Mouse (Mus musculus) left cerebral cortex, adult 2 months (tissue): ENCODE results near the gene 2310007B03Rik. TPM values are rescaled to one million over a fixed set of nuclear protein-coding genes. Genes with fewer than 3 reads are reported as not detected.
"Not testable (repeated sequence)": the region's sequence is repeated elsewhere in the genome, so short reads cannot be mapped to it uniquely, and the experiment has no call there.

Experiments
- DNase-seq, 2 experiments: peaks; one replicate each; pipeline ENCODE4 v3.0.0; 2021 to 2022; ENCODE audit warnings: low spot score in 2 of 2, mixed read lengths in 1 of 2; ENCODE audit errors: extremely low spot score in 1 of 2
- H3K27ac ChIP-seq: fragments of 200-600 bp; 2 replicates; pipeline ENCODE4 v1.8.1; 2022
- H3K4me3 ChIP-seq: fragments of 200-600 bp; 2 replicates; pipeline ENCODE4 v1.8.1; 2022
- CTCF ChIP-seq: fragments of 200-600 bp; IDR thresholded peaks from 2 replicates; pipeline ENCODE4 v1.8.1; 2022; ENCODE audit warnings: antibody characterized with exemption, mild to moderate bottlenecking, moderate library complexity
- intact Hi-C: fragments of 180-260 bp; cut with DNase I; formaldehyde crosslinking; loops from one replicate; pipeline ENCODE4 v1.15.1; 2025
- long read RNA-seq, 2 experiments: library from polyadenylated mRNA; stranded (forward); transcript quantifications; one replicate each; pipeline ENCODE4 v2.0.0; 2021; ENCODE audit warnings: borderline mapping rate in 2 of 2
- total RNA-seq, 2 experiments: library from RNA; stranded (reverse); gene quantifications; 2 replicates each; pipeline ENCODE4 v1.2.3; 2021

2310007B03Rik gene
- total RNA-seq, result not detected
- long read RNA-seq, experiment 1, result 0 reads
- long read RNA-seq, experiment 2, result 0 reads

GRCm38 (mm10) chr1:93160501-93161133 is at the start of gene 2310007B03Rik:
Gene 2310007B03Rik, minus strand, starts transcription at chr1:93160948.
- no peak within 1 kb of the TSS for H3K4me3 ChIP-seq
- no peak for DNase-seq
- intact Hi-C loops, result no loop called here
- H3K27ac ChIP-seq, result no peak within 1 kb of the TSS
- no peak for TF ChIP-seq CTCF

- no peak overlapping the region for H3K27ac ChIP-seq
- no peak overlapping the region for H3K4me3 ChIP-seq
Observed at GRCm38 (mm10) chr1:93210213-93210641, 49.5 kb upstream of the 2310007B03Rik start.

GRCm38 (mm10) chr1:93207536-93208064 is 46.9 kb upstream of the 2310007B03Rik start:
- TF ChIP-seq CTCF, result no peak
- Histone ChIP-seq H3K4me3 (no peak overlapping the region), H3K27ac (no peak overlapping the region)
- peak in 1 of 2 experiments; percentile 29 for DNase-seq
- intact Hi-C loops, result no loop called here

More at GRCm38 (mm10) chr1:93210213-93210641, 49.5 kb upstream of the 2310007B03Rik start:
- DNase-seq, result peak; percentile 22 to 63
- TF ChIP-seq CTCF, result no peak
- intact Hi-C loops, result no loop called here

- TF ChIP-seq CTCF, result peak; percentile 31
- intact Hi-C loops, result no loop called here
- DNase-seq, result no peak
- H3K27ac ChIP-seq, result no peak overlapping the region
- H3K4me3 ChIP-seq, result no peak overlapping the region
Observed at GRCm38 (mm10) chr1:93206277-93206970, 45.7 kb upstream of the 2310007B03Rik start.

GRCm38 (mm10) chr1:93197916-93198315 is 37.2 kb upstream of the 2310007B03Rik start:
- H3K4me3 ChIP-seq, result no peak overlapping the region
- intact Hi-C loops, result no loop called here
- TF ChIP-seq CTCF, result no peak

GRCm38 (mm10) chr1:93197454-93197853 is 36.7 kb upstream of the 2310007B03Rik start:
- intact Hi-C loops, result not testable (repeated sequence)

More at GRCm38 (mm10) chr1:93197916-93198315, 37.2 kb upstream of the 2310007B03Rik start:
- no peak overlapping the region for H3K27ac ChIP-seq
- no peak for DNase-seq

GRCm38 (mm10) chr1:93194961-93195360 is 34.2 kb upstream of the 2310007B03Rik start:
- Histone ChIP-seq H3K4me3 (no peak overlapping the region), H3K27ac (no peak overlapping the region)
- intact Hi-C loops, result no loop called here
- no peak for TF ChIP-seq CTCF
- DNase-seq, result no peak

More at GRCm38 (mm10) chr1:93197454-93197853, 36.7 kb upstream of the 2310007B03Rik start:
- H3K4me3 ChIP-seq, H3K27ac ChIP-seq, DNase-seq: not testable (repeated sequence)

GRCm38 (mm10) chr1:93190726-93191305 is 30.1 kb upstream of the 2310007B03Rik start:
- no peak overlapping the region for H3K4me3 ChIP-seq
- no peak for DNase-seq
- intact Hi-C loops, result no loop called here

GRCm38 (mm10) chr1:93184071-93184828 is 23.5 kb upstream of the 2310007B03Rik start:
- intact Hi-C loops, result no loop called here
- Histone ChIP-seq H3K27ac (no peak overlapping the region), H3K4me3 (no peak overlapping the region)
- TF ChIP-seq CTCF, result no peak
- no peak for DNase-seq

More at GRCm38 (mm10) chr1:93190726-93191305, 30.1 kb upstream of the 2310007B03Rik start:
- TF ChIP-seq CTCF, result no peak
- H3K27ac ChIP-seq, result no peak overlapping the region

- intact Hi-C loops, result no loop called here
- Histone ChIP-seq H3K27ac (no peak overlapping the region), H3K4me3 (no peak overlapping the region)
- DNase-seq, result no peak
- no peak for TF ChIP-seq CTCF
Observed at GRCm38 (mm10) chr1:93182281-93182680, 21.5 kb upstream of the 2310007B03Rik start.
